ENCODE assay signal across 8 mouse cellular contexts in the genomic region with DNA sequence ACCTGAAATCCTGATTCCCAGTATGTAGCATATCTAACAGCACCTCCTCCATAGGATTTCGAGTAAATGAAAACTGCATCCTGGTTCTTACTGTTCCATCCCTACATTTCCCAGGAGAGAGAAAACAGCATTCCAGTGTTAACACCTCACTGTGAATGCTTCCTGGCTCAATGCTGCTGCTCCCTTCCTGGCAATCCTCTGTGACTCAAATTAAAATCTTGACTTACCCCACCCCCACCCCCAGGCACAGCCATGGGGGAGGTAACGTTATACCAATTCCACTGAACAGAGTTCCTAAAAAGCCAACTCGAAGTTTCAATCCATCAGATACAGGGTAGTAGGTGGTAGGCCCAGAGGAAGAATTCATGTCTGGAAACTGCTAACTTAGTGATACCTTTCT. TPM values are rescaled to one million over a fixed set of nuclear protein-coding genes. Genes with fewer than 3 reads are reported as not detected.
DNase-seq lines count a peak whose midpoint lies in the region; ATAC-seq and TF ChIP-seq lines count a peak whose summit lies in the region.

No protein-coding gene starts in this region.

- peak overlapping the region; percentile 4; the same call in 1 of the 2 replicates for H3K9ac ChIP-seq in heart, adult 2 months (ENCODE audit: low read depth, low read length)
- H3K9ac ChIP-seq in ES-Bruce4 (ENCODE audit: low read depth, poor library complexity, severe bottlenecking): peak overlapping the region; percentile 67
- peak overlapping the region; percentile 88 for H3K9ac ChIP-seq in forebrain, embryonic 13.5 days
- peak overlapping the region; percentile 87 for H3K9ac ChIP-seq in liver, embryonic 14.5 days (replicated peaks)

- H3K79me2 ChIP-seq in heart, adult 2 months (replicated peaks; ENCODE audit: control insufficient read depth, insufficient read depth, low read length): no peaks in the 10 kb centered on the region

- intact Hi-C loops in heart, adult 2 months (cut with DNase I): no loop called here
- intact Hi-C loops in heart, postnatal 36 days (cut with DNase I): loop anchor here (1.0 kb wide), 1 partner anchor 143 kb away; a partner anchor contains a TSS
- intact Hi-C loops in left cerebral cortex, postnatal 4 days (cut with DNase I): loop anchor here (10.0 kb wide), 1 partner anchor 142 kb away; a partner anchor contains a TSS
- intact Hi-C loops in left cerebral cortex, postnatal 14 days (cut with DNase I): loop anchor here (2.0 to 10.0 kb wide), 2 partner anchors 144 to 372 kb away; a partner anchor contains a TSS

- no peak overlapping the region for H3K27ac ChIP-seq in heart, adult 2 months
- no peak overlapping the region for H3K27ac ChIP-seq in ES-Bruce4 (ENCODE audit: insufficient read depth, low read length)
- no peak overlapping the region; the same call in 1 of the 2 replicates for H3K27ac ChIP-seq in forebrain, embryonic 13.5 days
- H3K27ac ChIP-seq in liver, embryonic 14.5 days: peak overlapping the region; percentile 84

- H3K27me3 ChIP-seq in heart, adult 2 months (ENCODE audit: control insufficient read depth, insufficient read depth, low read length): no peaks in the 10 kb centered on the region
- H3K27me3 ChIP-seq in ES-Bruce4 (ENCODE audit: control insufficient read depth, insufficient read depth, low read length, poor library complexity, severe bottlenecking): no peaks in the 10 kb centered on the region
- H3K27me3 ChIP-seq in forebrain, embryonic 13.5 days: no peaks in the 10 kb centered on the region
- H3K27me3 ChIP-seq in liver, embryonic 14.5 days (ENCODE audit: control insufficient read depth, insufficient read depth, low read length): no peaks in the 10 kb centered on the region

- no peak for TF ChIP-seq CTCF in heart, adult 2 months (IDR thresholded peaks at IDR 0.05)
- no peak for TF ChIP-seq CTCF in ES-Bruce4 (IDR thresholded peaks at IDR 0.05; ENCODE audit: low read depth, low read length)
- no peak for TF ChIP-seq CTCF in liver, embryonic 14.5 days (IDR thresholded peaks at IDR 0.05; ENCODE audit: low read depth)

- no peaks in the 10 kb centered on the region for H3K9me3 ChIP-seq in ES-Bruce4 (replicated peaks; ENCODE audit: control insufficient read depth, insufficient read depth, low read length, poor library complexity, severe bottlenecking)
- no peaks in the 10 kb centered on the region for H3K9me3 ChIP-seq in forebrain, embryonic 13.5 days (replicated peaks)
- H3K9me3 ChIP-seq in liver, embryonic 14.5 days (ENCODE audit: control insufficient read depth, low read length): no peaks in the 10 kb centered on the region

- no peak for TF ChIP-seq EP300 in heart, adult 2 months (IDR thresholded peaks at IDR 0.05; ENCODE audit: insufficient read depth, low read depth, low read length)
- TF ChIP-seq EP300 in ES-Bruce4 (IDR thresholded peaks at IDR 0.05; ENCODE audit: insufficient read depth, low read depth, low read length): no peak
- TF ChIP-seq EP300 in liver, embryonic 14.5 days (IDR thresholded peaks at IDR 0.05; ENCODE audit: low read depth): no peak

- peak overlapping the region; percentile 81 for H3K4me2 ChIP-seq in forebrain, embryonic 13.5 days
- H3K4me2 ChIP-seq in liver, embryonic 14.5 days (ENCODE audit: low read depth): peak overlapping the region; percentile 82

- peak overlapping the region; percentile 99 for H3K4me3 ChIP-seq in heart, adult 2 months
- peak overlapping the region; percentile 57 for H3K4me3 ChIP-seq in ES-Bruce4 (ENCODE audit: low read depth, low read length)
- H3K4me3 ChIP-seq in forebrain, embryonic 13.5 days: peak overlapping the region; percentile 83
- H3K4me3 ChIP-seq in liver, embryonic 14.5 days (ENCODE audit: insufficient read depth in 1 of 2, low read depth in 2 of 2, low read length in 2 of 2): peak overlapping the region; percentile 71 to 96

- no peaks in the 10 kb centered on the region for H3K4me1 ChIP-seq in heart, adult 2 months (ENCODE audit: control insufficient read depth, insufficient read depth, low read length)
- no peaks in the 10 kb centered on the region for H3K4me1 ChIP-seq in ES-Bruce4 (ENCODE audit: control insufficient read depth, insufficient read depth, low read length)
- peaks cover 7% of the 10 kb centered on the region for H3K4me1 ChIP-seq in forebrain, embryonic 13.5 days
- H3K4me1 ChIP-seq in liver, embryonic 14.5 days (replicated peaks; ENCODE audit: control insufficient read depth in 2 of 2, insufficient read depth in 2 of 2, low read length in 1 of 2): peaks cover 3 to 7% of the 10 kb centered on the region in 2 experiments; a peak in 3 of 4 replicates

- ATAC-seq in forebrain, embryonic 13.5 days: no peak
- no peak for ATAC-seq in liver, embryonic 14.5 days (ENCODE audit: insufficient read depth)
- no peak for ATAC-seq in inflammation-experienced regulatory T-cells, adult 6 months

- no peak for TF ChIP-seq POLR2A in heart, adult 2 months (IDR thresholded peaks at IDR 0.05; ENCODE audit: insufficient read depth, low read depth, low read length)
- TF ChIP-seq POLR2A in ES-Bruce4 (IDR thresholded peaks at IDR 0.05; ENCODE audit: insufficient read depth, low read length): no peak

- H3K36me3 ChIP-seq in heart, adult 2 months (ENCODE audit: control insufficient read depth, insufficient read depth, low read length): no peaks in the 10 kb centered on the region
- H3K36me3 ChIP-seq in ES-Bruce4 (ENCODE audit: control insufficient read depth, insufficient read depth, low read length, poor library complexity, severe bottlenecking): peaks cover 9% of the 10 kb centered on the region
- H3K36me3 ChIP-seq in forebrain, embryonic 13.5 days (ENCODE audit: poor library complexity, severe bottlenecking): peaks cover 24% of the 10 kb centered on the region
- peaks cover 9% of the 10 kb centered on the region for H3K36me3 ChIP-seq in liver, embryonic 14.5 days (replicated peaks; ENCODE audit: control insufficient read depth, insufficient read depth, low read depth)

- 13% methylated on average over 3 of the region's 3 CpGs for WGBS in heart, adult 2 months
- WGBS in forebrain, embryonic 13.5 days: 33% methylated on average over 3 of the region's 3 CpGs
- 24% methylated on average over 3 of the region's 3 CpGs for WGBS in liver, embryonic 14.5 days (ENCODE audit: insufficient replicate concordance)

- no peak for DNase-seq in heart, adult 2 months
- DNase-seq in heart, postnatal 36 days: no peak
- no peak for DNase-seq in liver, embryonic 14.5 days (ENCODE audit: low read depth in 3 of 3, low spot score in 3 of 3)
- DNase-seq in left cerebral cortex, postnatal 4 days: no peak
- DNase-seq in left cerebral cortex, postnatal 14 days (ENCODE audit: low spot score in 2 of 2): no peak

RNA-seq across cellular contexts. Expression of a gene that starts 0.9 kb away (rescaled TPM):
- 10 to 100 TPM in 1 of 2 experiments, 1 to 10 TPM in 1; 9.3 to 12.6 TPM for total RNA-seq in heart, adult 2 months (2021)
- polyA plus RNA-seq in heart, adult 2 months (2012; rRNA removed): 16.1 and 18.9 TPM in 2 replicates
- total RNA-seq in heart, postnatal 36 days (2021): 10 to 100 TPM in 1 of 2 experiments, 1 to 10 TPM in 1; 8.9 to 11.6 TPM
- polyA plus RNA-seq in ES-Bruce4 (2011; ENCODE audit: insufficient read depth, insufficient read length, low read depth, missing spikeins): 33.3 and 36.3 TPM in 2 replicates
- 29.2 and 31.0 TPM in 2 replicates for polyA plus RNA-seq in forebrain, embryonic 13.5 days (2015; fragmentation: Nextera tagmentation; extraction: Ambion mirVana)
- 6.9 and 7.0 TPM in 2 replicates for polyA plus RNA-seq in liver, embryonic 14.5 days (2012; rRNA removed)
- polyA plus RNA-seq in liver, embryonic 14.5 days (2014; fragmentation: Nextera tagmentation; extraction: Ambion mirVana): 11.9 TPM in 2 replicates
- 10 to 100 TPM; 15.8 to 21.6 (median 16.6) TPM for polyA plus RNA-seq in inflammation-experienced regulatory T-cells, adult 6 months (2017; shearing (Covaris generic))
- total RNA-seq in left cerebral cortex, postnatal 4 days (2021): 10 to 100 TPM; 25.6 to 26.1 TPM
- 10 to 100 TPM; 25.0 to 28.5 TPM for total RNA-seq in left cerebral cortex, postnatal 14 days (2021)

Comparison
In these comparisons a context has a peak if more than half of its experiments do, and no peak if none do; other contexts are left out.
1. H3K9ac ChIP-seq: peak in every context shown above with its lines; median percentile 88 in forebrain, embryonic 13.5 days; 87 in liver, embryonic 14.5 days; 67 in ES-Bruce4; 4 in heart, adult 2 months.